Mouse (Mus musculus) hindbrain, embryonic 14.5 days (tissue): Measurements from ENCODE around the gene Fbxl15. TPM values are rescaled to one million over a fixed set of nuclear protein-coding genes. Genes with fewer than 3 reads are reported as not detected.

Experiments used
- ATAC-seq: fragments of 200-750 bp; cut with Nextera tagmentation; 2 replicates; pipeline ENCODE4 v1.8.0; 2017; ENCODE audit warnings: moderate number of reproducible peaks, mild to moderate bottlenecking, moderate TSS enrichment, moderate library complexity; ENCODE audit not compliant: low FRiP score
- DNase-seq: peaks from one replicate; pipeline ENCODE4 v3.0.0-alpha.2; 2015; ENCODE audit warnings: low spot score
- H3K27ac ChIP-seq: fragments of 300-500 bp; sonication (generic); 2 replicates; pipeline ENCODE4 v1.5.1; 2014; ENCODE audit warnings: mild to moderate bottlenecking, moderate library complexity
- H3K27me3 ChIP-seq: fragments of 300-500 bp; sonication (generic); 2 replicates; pipeline ENCODE4 v1.6.1; 2014; ENCODE audit warnings: mild to moderate bottlenecking, low read length, mixed read lengths; ENCODE audit not compliant: control insufficient read depth, insufficient read depth
- H3K36me3 ChIP-seq: fragments of 300-500 bp; sonication (generic); replicated peaks from 2 replicates; pipeline ENCODE4 v1.6.1; 2014; ENCODE audit not compliant: control insufficient read depth, insufficient read depth
- H3K4me1 ChIP-seq: fragments of 300-500 bp; sonication (generic); replicated peaks from 2 replicates; pipeline ENCODE4 v1.6.1; 2014; ENCODE audit warnings: antibody characterized with exemption, low read length, mixed read lengths; ENCODE audit not compliant: control insufficient read depth, insufficient read depth
- H3K4me2 ChIP-seq: fragments of 300-500 bp; sonication (generic); replicated peaks from 2 replicates; pipeline ENCODE4 v1.6.1; 2014; ENCODE audit warnings: mild to moderate bottlenecking, moderate library complexity
- H3K4me3 ChIP-seq: fragments of 300-500 bp; sonication (generic); replicated peaks from 2 replicates; pipeline ENCODE4 v1.5.1; 2014; ENCODE audit warnings: mild to moderate bottlenecking, low read length
- H3K9ac ChIP-seq: fragments of 300-500 bp; sonication (generic); 2 replicates; pipeline ENCODE4 v1.6.1; 2014
- H3K9me3 ChIP-seq: fragments of 300-500 bp; sonication (generic); 2 replicates; pipeline ENCODE4 v1.6.1; 2016; ENCODE audit warnings: low read length; ENCODE audit not compliant: control insufficient read depth
- WGBS: fragments of 180-500 bp; shearing (Covaris S2); extraction: QIAGEN DNeasy Blood & Tissue Kit; methylation state at CpG from one replicate; pipeline ENCODE4 v1.1.7; 2014; 5-methylcytosine and 5-hydroxymethylcytosine counted together
- polyA plus RNA-seq: library from polyadenylated mRNA; unstranded; fragments of >200 nt; fragmentation: Nextera tagmentation; extraction: Ambion mirVana; gene quantifications from 2 replicates; pipeline ENCODE4 v1.2.1, GENCODE M21; 2014

Fbxl15 gene
- polyA plus RNA-seq, 1 experiment from 2014 or later: 45.5 TPM

GRCm38 (mm10) chr19:46300294-46301045 is 27.5 kb upstream of the Fbxl15 start:
- Histone ChIP-seq H3K4me3 (no peak overlapping the region), H3K27ac (no peak overlapping the region), H3K4me1 (peaks cover 10% of the 10 kb centered on the region; the same call in 1 of the 2 replicates), H3K9me3 (no peaks in the 10 kb centered on the region), H3K9ac (no peak overlapping the region), H3K27me3 (peaks cover 13% of the 10 kb centered on the region), H3K36me3 (no peaks in the 10 kb centered on the region), H3K4me2 (no peak overlapping the region)
- ATAC-seq (no peak), DNase-seq (no peak)
- 41% methylated on average over 8 of the region's 8 CpGs for WGBS

GRCm38 (mm10) chr19:46302551-46302950 is 25.4 kb upstream of the Fbxl15 start:
- Histone ChIP-seq H3K27ac (no peak overlapping the region), H3K4me2 (no peak overlapping the region), H3K4me1 (peaks cover 10% of the 10 kb centered on the region; the same call in 1 of the 2 replicates), H3K27me3 (peaks cover 32% of the 10 kb centered on the region), H3K9ac (no peak overlapping the region), H3K36me3 (no peaks in the 10 kb centered on the region), H3K4me3 (no peak overlapping the region), H3K9me3 (no peaks in the 10 kb centered on the region)
- ATAC-seq: no peak
- DNase-seq: no peak
- WGBS: 86% methylated on average over 4 of the region's 4 CpGs

- WGBS: 56% methylated on average over 18 of the region's 18 CpGs
- H3K9ac ChIP-seq: no peak overlapping the region
Observed at GRCm38 (mm10) chr19:46303251-46304215, 24.5 kb upstream of the Fbxl15 start.

GRCm38 (mm10) chr19:46304216-46304841 is 23.7 kb upstream of the Fbxl15 start, which contains the start of gene Nfkb2:
TSS of gene Nfkb2 (plus strand) at chr19:46304320.
- Histone ChIP-seq H3K9ac (peak within 1 kb of the TSS; percentile 29; the same call in 1 of the 2 replicates), H3K9me3 (no peaks in the 10 kb centered on the region), H3K4me3 (peak within 1 kb of the TSS; percentile 36), H3K4me1 (peaks cover 10% of the 10 kb centered on the region; the same call in 1 of the 2 replicates), H3K27me3 (peaks cover 45% of the 10 kb centered on the region), H3K4me2 (peak within 1 kb of the TSS; percentile 78), H3K36me3 (no peaks in the 10 kb centered on the region), H3K27ac (no peak within 1 kb of the TSS)
- ATAC-seq (peak; percentile 78), DNase-seq (peak; percentile 87)
- under 1% methylated on average over 39 of the region's 39 CpGs for WGBS

More at GRCm38 (mm10) chr19:46303251-46304215, 24.5 kb upstream of the Fbxl15 start:
- H3K36me3 ChIP-seq: no peaks in the 10 kb centered on the region
- H3K4me1 ChIP-seq: peaks cover 10% of the 10 kb centered on the region; the same call in 1 of the 2 replicates
- H3K9me3 ChIP-seq: no peaks in the 10 kb centered on the region
- peaks cover 42% of the 10 kb centered on the region for H3K27me3 ChIP-seq
- H3K4me2 ChIP-seq: peak overlapping the region; percentile 78
- H3K4me3 ChIP-seq: peak overlapping the region; percentile 36
- ATAC-seq (no peak), DNase-seq (no peak)
- H3K27ac ChIP-seq: no peak overlapping the region

GRCm38 (mm10) chr19:46304908-46305333 is 23.1 kb upstream of the Fbxl15 start:
- ATAC-seq: peak; percentile 47; the same call in 1 of the 2 replicates
- Histone ChIP-seq H3K4me2 (peak overlapping the region; percentile 78), H3K9ac (peak overlapping the region; percentile 29; the same call in 1 of the 2 replicates), H3K36me3 (no peaks in the 10 kb centered on the region), H3K9me3 (no peaks in the 10 kb centered on the region), H3K27ac (no peak overlapping the region), H3K4me3 (peak overlapping the region; percentile 36), H3K27me3 (peaks cover 45% of the 10 kb centered on the region), H3K4me1 (peaks cover 10% of the 10 kb centered on the region; the same call in 1 of the 2 replicates)
- no peak for DNase-seq
- WGBS: under 1% methylated on average over 34 of the region's 34 CpGs

GRCm38 (mm10) chr19:46305432-46306267 is 22.3 kb upstream of the Fbxl15 start:
- H3K4me3 ChIP-seq: peak overlapping the region; percentile 36
- no peaks in the 10 kb centered on the region for H3K9me3 ChIP-seq
- H3K27ac ChIP-seq: no peak overlapping the region
- ATAC-seq (peak; percentile 25), DNase-seq (peak; percentile 66)
- WGBS: 2% methylated on average over 39 of the region's 43 CpGs
- H3K27me3 ChIP-seq: peaks cover 45% of the 10 kb centered on the region
- H3K9ac ChIP-seq: peak overlapping the region; percentile 29; the same call in 1 of the 2 replicates
- H3K4me1 ChIP-seq: peaks cover 10% of the 10 kb centered on the region; the same call in 1 of the 2 replicates
- peak overlapping the region; percentile 78 for H3K4me2 ChIP-seq
- no peaks in the 10 kb centered on the region for H3K36me3 ChIP-seq

GRCm38 (mm10) chr19:46306268-46306610 is 21.7 kb upstream of the Fbxl15 start:
- H3K27me3 ChIP-seq: peaks cover 45% of the 10 kb centered on the region
- 63% methylated on average over 5 of the region's 5 CpGs for WGBS

GRCm38 (mm10) chr19:46306751-46307289 is 21.2 kb upstream of the Fbxl15 start:
- no peak for ATAC-seq
- H3K27me3 ChIP-seq: peaks cover 45% of the 10 kb centered on the region
- 92% methylated on average over 9 of the region's 9 CpGs for WGBS

More at GRCm38 (mm10) chr19:46306268-46306610, 21.7 kb upstream of the Fbxl15 start:
- Histone ChIP-seq H3K9me3 (no peaks in the 10 kb centered on the region), H3K4me1 (peaks cover 10% of the 10 kb centered on the region; the same call in 1 of the 2 replicates), H3K27ac (no peak overlapping the region), H3K36me3 (0 out of 2 replicates have a peak, but pooled peaks cover under 1% of the 10 kb centered on the region), H3K9ac (no peak overlapping the region), H3K4me2 (peak overlapping the region; percentile 78), H3K4me3 (peak overlapping the region; percentile 36; the same call in 1 of the 2 replicates)
- no peak for ATAC-seq
- DNase-seq: no peak

More at GRCm38 (mm10) chr19:46306751-46307289, 21.2 kb upstream of the Fbxl15 start:
- 0 out of 2 replicates have a peak, but pooled peaks cover 3% of the 10 kb centered on the region for H3K36me3 ChIP-seq
- no peak overlapping the region for H3K4me2 ChIP-seq
- H3K9me3 ChIP-seq: no peaks in the 10 kb centered on the region
- H3K9ac ChIP-seq: no peak overlapping the region
- DNase-seq: no peak
- H3K4me1 ChIP-seq: peaks cover 10% of the 10 kb centered on the region; the same call in 1 of the 2 replicates
- no peak overlapping the region for H3K27ac ChIP-seq
- H3K4me3 ChIP-seq: no peak overlapping the region
